ENCODE assay signal across 9 mouse cellular contexts in the genomic region with DNA sequence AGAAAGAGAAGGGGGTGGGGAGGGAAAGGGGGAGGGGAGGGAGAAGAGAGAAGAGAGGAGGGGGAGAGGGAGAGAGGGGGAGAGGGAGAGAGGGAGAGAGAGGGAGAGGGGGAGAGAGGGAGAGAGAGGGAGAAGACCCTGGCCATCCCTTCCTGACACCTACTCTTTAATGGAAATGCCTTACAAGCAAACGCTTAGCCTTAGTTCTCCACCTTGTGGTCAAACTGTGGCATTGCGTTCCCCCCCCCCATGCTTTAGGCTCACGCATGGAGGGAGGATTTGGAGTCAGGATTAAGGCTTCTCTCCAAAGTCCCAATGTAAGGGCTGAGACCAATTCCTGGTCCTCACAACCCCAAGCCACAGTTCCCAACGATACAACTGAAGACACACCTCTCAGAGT. TPM values are rescaled to one million over a fixed set of nuclear protein-coding genes. Genes with fewer than 3 reads are reported as not detected.
DNase-seq lines count a peak whose midpoint lies in the region; ATAC-seq and TF ChIP-seq lines count a peak whose summit lies in the region.
"Had no signal": no experiment of that assay in that cellular context is flagged by ENCODE, and none has a peak within 500 bp of the region (broad histone marks: within the 10 kb centered on the region; RNA-seq: fewer than 3 reads in every experiment).

No protein-coding gene starts in this region.

- peaks cover 5% of the 10 kb centered on the region for H3K27me3 ChIP-seq in C2C12 (ENCODE audit: control insufficient read depth, insufficient read depth, insufficient read length)
- H3K27me3 ChIP-seq: limb, embryonic 12.5 days had no signal

- peak; percentile 87 for ATAC-seq in granulocyte monocyte progenitor cell, adult 5-6 weeks (replicated peaks; ENCODE audit: poor library complexity, severe bottlenecking)
- ATAC-seq in megakaryocyte progenitor cell, adult 5-6 weeks (replicated peaks; ENCODE audit: poor library complexity), result peak; percentile 83

- intact Hi-C loops in heart, postnatal 36 days (cut with DNase I), result loop anchor here (1.0 to 5.0 kb wide), 2 partner anchors 23 to 279 kb away; no protein-coding TSS in a partner anchor
- intact Hi-C loops in heart, postnatal 25 days (cut with DNase I), result loop anchor here (1.0 to 5.0 kb wide), 2 partner anchors 23 to 279 kb away; no protein-coding TSS in a partner anchor

- peak; percentile 60 for TF ChIP-seq CTCF in C2C12 (IDR thresholded peaks at IDR 0.05; ENCODE audit: control insufficient read depth, insufficient read depth, insufficient read length)
- peak; percentile 67 for TF ChIP-seq CTCF in bone marrow, adult 2 months (IDR thresholded peaks at IDR 0.05; ENCODE audit: control insufficient read depth, insufficient read depth, low read length)

- TF ChIP-seq POLR2A in bone marrow, adult 2 months (IDR thresholded peaks at IDR 0.05; ENCODE audit: borderline replicate concordance, control insufficient read depth, low read depth, low read length), result no peak

- no peaks in the 10 kb centered on the region for H3K79me3 ChIP-seq in C2C12 (ENCODE audit: low read depth)

- 3% methylated on average over 4 of the region's 4 CpGs for WGBS in bone marrow, adult 2 months

- H3K4me1 ChIP-seq in bone marrow, adult 2 months (ENCODE audit: control insufficient read depth, insufficient read depth, low read length), result no peaks in the 10 kb centered on the region; the same call in 1 of the 2 replicates

- no peaks in the 10 kb centered on the region for H3K36me3 ChIP-seq in C2C12 (ENCODE audit: control insufficient read depth, insufficient read depth)
- H3K36me3 ChIP-seq: limb, embryonic 12.5 days had no signal

- no peak overlapping the region for H3K4me3 ChIP-seq in C2C12 (ENCODE audit: insufficient read depth, poor library complexity, severe bottlenecking)
- H3K4me3 ChIP-seq in bone marrow, adult 2 months (replicated peaks; ENCODE audit: control insufficient read depth, low read depth, low read length), result no peak overlapping the region
- H3K4me3 ChIP-seq: limb, embryonic 12.5 days had no signal

- H3K27ac ChIP-seq in bone marrow, adult 2 months (ENCODE audit: control insufficient read depth, insufficient read depth, low read depth, low read length, poor library complexity), result no peak overlapping the region
- H3K27ac ChIP-seq: limb, embryonic 12.5 days had no signal

- H3K79me2 ChIP-seq in C2C12 (ENCODE audit: control insufficient read depth, insufficient read depth), result no peaks in the 10 kb centered on the region

- DNase-seq in heart, postnatal 36 days, result peak; percentile 4 to 14
- no peak for DNase-seq in heart, postnatal 25 days (ENCODE audit: low spot score)
- DNase-seq in spleen, postnatal 36 days (ENCODE audit: low spot score in 2 of 2), result no peak
- DNase-seq in spleen, postnatal 10 days (ENCODE audit: low spot score in 2 of 2), result no peak

- no peak overlapping the region for H3ac ChIP-seq in C2C12 (ENCODE audit: control insufficient read depth, insufficient read length, low read depth)

TF ChIP-seq in C2C12, 6 proteins besides CTCF, POLR2A, EP300 and RAD21:
- TF ChIP-seq FOSL1 (IDR thresholded peaks at IDR 0.05; ENCODE audit: insufficient read depth, low read length, poor library complexity, severe bottlenecking), result no peak
- TF ChIP-seq MYOG (IDR thresholded peaks at IDR 0.05; ENCODE audit: control insufficient read depth, extremely low read depth, insufficient read length), result no peak
- no peak for TF ChIP-seq MYOD1 (IDR thresholded peaks at IDR 0.05; ENCODE audit: control insufficient read depth, insufficient read length, low read depth)
- TF ChIP-seq MAX (IDR thresholded peaks at IDR 0.05), result no peak
- TF ChIP-seq CEBPB (IDR thresholded peaks at IDR 0.05; ENCODE audit: low read depth), result no peak
- TF ChIP-seq USF1 (IDR thresholded peaks at IDR 0.05; ENCODE audit: low read depth), result no peak

RNA-seq across cellular contexts. Expression of a gene that starts 29.0 kb away (rescaled TPM):
- not detected for total RNA-seq in heart, postnatal 36 days (2021)
- not detected for total RNA-seq in heart, postnatal 25 days (2021)
- not detected for polyA plus RNA-seq in C2C12 (2012; fragmentation: generic; extraction: Trizol)
- 5.2 TPM in 1 of 2 replicates, not detected in the other for polyA plus RNA-seq in bone marrow, adult 2 months (2011; ENCODE audit: insufficient read depth, insufficient read length, low replicate concordance, missing spikeins)
- 2.5 and 2.6 TPM in 2 replicates for total RNA-seq in granulocyte monocyte progenitor cell, adult 5-6 weeks (2014; fragmentation: Nextera tagmentation)
- 4.3 and 5.4 TPM in 2 replicates for total RNA-seq in granulocyte monocyte progenitor cell, adult 5-6 weeks (2017)
- 0.22 and 0.37 TPM in 2 replicates for total RNA-seq in megakaryocyte progenitor cell, adult 5-6 weeks (2015)
- total RNA-seq in megakaryocyte progenitor cell, adult 5-6 weeks (2017), result 1.1 and 2.0 TPM in 2 replicates
- polyA plus RNA-seq: limb, embryonic 12.5 days had no signal

RNA-seq across cellular contexts. Expression of a gene that starts 42.9 kb away (rescaled TPM):
- not detected for total RNA-seq in heart, postnatal 36 days (2021)
- not detected for total RNA-seq in heart, postnatal 25 days (2021)
- polyA plus RNA-seq in C2C12 (2012; fragmentation: generic; extraction: Trizol), result 0.14 TPM
- polyA plus RNA-seq in bone marrow, adult 2 months (2011; ENCODE audit: insufficient read depth, insufficient read length, low replicate concordance, missing spikeins), result not detected in 2 replicates
- total RNA-seq in granulocyte monocyte progenitor cell, adult 5-6 weeks (2014; fragmentation: Nextera tagmentation), result not detected in 2 replicates
- not detected in 2 replicates for total RNA-seq in granulocyte monocyte progenitor cell, adult 5-6 weeks (2017)
- not detected in 2 replicates for total RNA-seq in megakaryocyte progenitor cell, adult 5-6 weeks (2015)
- total RNA-seq in megakaryocyte progenitor cell, adult 5-6 weeks (2017), result 0.07 TPM in 1 of 2 replicates, not detected in the other

RNA-seq across cellular contexts. Expression of a gene that starts 48.1 kb away (rescaled TPM):
- total RNA-seq in heart, postnatal 36 days (2021), result not detected
- total RNA-seq in heart, postnatal 25 days (2021), result not detected
- 0.04 TPM for polyA plus RNA-seq in C2C12 (2012; fragmentation: generic; extraction: Trizol)
- not detected in 2 replicates for polyA plus RNA-seq in bone marrow, adult 2 months (2011; ENCODE audit: insufficient read depth, insufficient read length, low replicate concordance, missing spikeins)
- total RNA-seq in granulocyte monocyte progenitor cell, adult 5-6 weeks (2014; fragmentation: Nextera tagmentation), result not detected in 2 replicates
- not detected in 2 replicates for total RNA-seq in granulocyte monocyte progenitor cell, adult 5-6 weeks (2017)
- not detected in 2 replicates for total RNA-seq in megakaryocyte progenitor cell, adult 5-6 weeks (2015)
- total RNA-seq in megakaryocyte progenitor cell, adult 5-6 weeks (2017), result not detected in 2 replicates

Comparison
In these comparisons a context has a peak if more than half of its experiments do, and no peak if none do; other contexts are left out.
1. DNase-seq: peak in heart, postnatal 36 days (2 of 2); none in heart, postnatal 25 days (single experiment), spleen, postnatal 36 days (0 of 2) and spleen, postnatal 10 days (0 of 2).